8 mouse cellular contexts compared by ENCODE assay signal in the genomic region with DNA sequence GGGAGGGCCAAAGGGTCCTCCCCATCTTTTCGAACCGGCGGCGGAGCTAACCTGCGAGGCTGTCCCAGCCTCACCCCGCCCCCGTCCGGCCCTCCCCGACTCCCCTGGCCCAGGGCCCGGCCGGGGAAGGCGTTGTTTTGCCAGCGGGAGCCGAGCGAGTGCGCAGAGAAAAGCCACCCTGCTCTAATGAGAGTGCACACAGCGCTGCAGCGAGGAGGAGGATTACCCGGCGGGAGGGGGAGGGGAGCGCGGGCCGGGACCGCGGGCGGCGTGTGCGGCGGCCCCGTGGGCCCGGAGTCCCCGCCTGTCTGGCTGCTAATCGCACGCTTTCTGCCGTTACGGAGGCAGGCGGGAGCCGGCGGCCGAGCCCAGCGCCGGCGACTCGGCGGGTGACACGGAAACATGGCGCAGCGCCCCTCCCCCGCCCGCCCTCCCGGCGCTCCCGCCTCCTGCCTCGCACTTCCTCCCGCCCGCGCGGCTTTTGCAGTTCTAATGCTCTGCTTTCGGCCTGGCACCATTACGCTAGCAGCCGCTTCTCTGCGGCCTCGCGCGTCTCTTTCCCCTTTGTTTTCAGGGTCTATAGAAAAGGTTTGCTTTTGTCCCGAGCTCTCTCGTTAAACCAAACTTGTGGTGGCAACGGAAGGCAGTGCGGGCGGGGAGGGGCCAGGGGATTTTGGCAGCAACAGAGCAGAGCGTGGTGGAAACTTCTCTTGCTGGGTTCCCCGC.
DNase-seq lines count a peak whose midpoint lies in the region; ATAC-seq and TF ChIP-seq lines count a peak whose summit lies in the region.

No protein-coding gene starts in this region.

- peak overlapping the region; percentile 42 for H3K4me3 ChIP-seq in embryonic fibroblast, embryonic 13.5 days (ENCODE audit: insufficient read depth, low read length)
- H3K4me3 ChIP-seq in heart, embryonic 14.5 days (ENCODE audit: control insufficient read depth in 1 of 2, insufficient read depth in 1 of 2, low read depth in 1 of 2, low read length in 2 of 2) = peak overlapping the region; percentile 50 to 59
- H3K4me3 ChIP-seq in kidney, embryonic 16.5 days (ENCODE audit: low read length) = peak overlapping the region; percentile 54
- peak overlapping the region; percentile 57 for H3K4me3 ChIP-seq in liver, postnatal 0 days (ENCODE audit: low read depth, low read length)
- H3K4me3 ChIP-seq in neural tube, embryonic 13.5 days = peak overlapping the region; percentile 47

- no peaks in the 10 kb centered on the region for H3K36me3 ChIP-seq in heart, embryonic 14.5 days (ENCODE audit: control insufficient read depth, insufficient read depth, low read length)
- H3K36me3 ChIP-seq in kidney, embryonic 16.5 days (ENCODE audit: insufficient read depth, low read length) = no peaks in the 10 kb centered on the region
- no peaks in the 10 kb centered on the region for H3K36me3 ChIP-seq in liver, postnatal 0 days (replicated peaks; ENCODE audit: insufficient read depth, low read length)
- no peaks in the 10 kb centered on the region for H3K36me3 ChIP-seq in neural tube, embryonic 13.5 days

- peak; percentile 37 for ATAC-seq in heart, embryonic 14.5 days (ENCODE audit: insufficient number of reproducible peaks, insufficient read depth, low FRiP score, low read depth)
- ATAC-seq in kidney, embryonic 16.5 days (ENCODE audit: low FRiP score, low TSS enrichment) = peak; percentile 47
- ATAC-seq in liver, postnatal 0 days = peak; percentile 52
- ATAC-seq in neural tube, embryonic 13.5 days (ENCODE audit: low read depth) = peak; percentile 65

- no peak for TF ChIP-seq EP300 in liver, postnatal 0 days (IDR thresholded peaks at IDR 0.05; ENCODE audit: low read depth)

- peaks cover 59% of the 10 kb centered on the region for H3K27me3 ChIP-seq in heart, embryonic 14.5 days (ENCODE audit: control insufficient read depth, insufficient read depth, low read length)
- H3K27me3 ChIP-seq in kidney, embryonic 16.5 days (ENCODE audit: insufficient read depth, low read length) = peaks cover 81% of the 10 kb centered on the region
- peaks cover 66% of the 10 kb centered on the region for H3K27me3 ChIP-seq in liver, postnatal 0 days (ENCODE audit: insufficient read depth, low read length)
- H3K27me3 ChIP-seq in neural tube, embryonic 13.5 days = peaks cover 94% of the 10 kb centered on the region

- peak overlapping the region; percentile 80 for H3K9ac ChIP-seq in heart, embryonic 14.5 days (ENCODE audit: low read length)
- peak overlapping the region; percentile 71 for H3K9ac ChIP-seq in kidney, embryonic 16.5 days (replicated peaks; ENCODE audit: low read length)
- H3K9ac ChIP-seq in liver, postnatal 0 days (replicated peaks) = peak overlapping the region; percentile 71
- H3K9ac ChIP-seq in neural tube, embryonic 13.5 days = peak overlapping the region; percentile 77

- peak; percentile 15; the same call in 1 of the 2 replicates for TF ChIP-seq POLR2A in embryonic fibroblast, embryonic 13.5 days (IDR thresholded peaks at IDR 0.05; ENCODE audit: low read depth, low read length)

- TF ChIP-seq CTCF in embryonic fibroblast, embryonic 13.5 days (IDR thresholded peaks at IDR 0.05; ENCODE audit: borderline replicate concordance, insufficient read depth, low read length) = no peak
- TF ChIP-seq CTCF in liver, postnatal 0 days (IDR thresholded peaks at IDR 0.05; ENCODE audit: low read depth) = no peak

- H3K4me2 ChIP-seq in heart, embryonic 14.5 days (ENCODE audit: low read length) = peak overlapping the region; percentile 83
- peak overlapping the region; percentile 81 for H3K4me2 ChIP-seq in kidney, embryonic 16.5 days (replicated peaks; ENCODE audit: low read depth, low read length)
- H3K4me2 ChIP-seq in liver, postnatal 0 days (ENCODE audit: low read depth, low read length) = peak overlapping the region; percentile 84
- H3K4me2 ChIP-seq in neural tube, embryonic 13.5 days = peak overlapping the region; percentile 80

- WGBS in heart, embryonic 14.5 days = 4% methylated on average over 57 of the region's 72 CpGs
- WGBS in kidney, embryonic 16.5 days = 2% methylated on average over 60 of the region's 72 CpGs
- 3% methylated on average over 33 of the region's 72 CpGs for WGBS in liver, postnatal 0 days (ENCODE audit: insufficient replicate concordance)
- under 1% methylated on average over 65 of the region's 72 CpGs for WGBS in neural tube, embryonic 13.5 days

- DNase-seq in B cell, adult 2 months = peak; percentile 67 to 70
- peak; percentile 87 for DNase-seq in adrenal gland, postnatal 14 days
- DNase-seq in liver, postnatal 0 days = peak; percentile 74
- peak; percentile 36 for DNase-seq in testis, postnatal 14 days (ENCODE audit: low spot score)

- H3K4me1 ChIP-seq in embryonic fibroblast, embryonic 13.5 days (ENCODE audit: control insufficient read depth, insufficient read depth, low read length) = peaks cover 2% of the 10 kb centered on the region; the same call in 1 of the 2 replicates
- peaks cover 29 to 37% of the 10 kb centered on the region in 2 experiments for H3K4me1 ChIP-seq in heart, embryonic 14.5 days (ENCODE audit: control insufficient read depth in 2 of 2, insufficient read depth in 2 of 2, low read length in 2 of 2)
- peaks cover 41% of the 10 kb centered on the region for H3K4me1 ChIP-seq in kidney, embryonic 16.5 days (ENCODE audit: insufficient read depth, low read length)
- H3K4me1 ChIP-seq in liver, postnatal 0 days (ENCODE audit: insufficient read depth) = peaks cover 16% of the 10 kb centered on the region; the same call in 1 of the 2 replicates
- peaks cover 57% of the 10 kb centered on the region for H3K4me1 ChIP-seq in neural tube, embryonic 13.5 days (replicated peaks)

- H3K27ac ChIP-seq in embryonic fibroblast, embryonic 13.5 days (ENCODE audit: insufficient read depth, low read length) = peak overlapping the region; percentile 90
- H3K27ac ChIP-seq in heart, embryonic 14.5 days (replicated peaks in 1 of 2; ENCODE audit: control insufficient read depth in 1 of 2, insufficient read depth in 1 of 2, low read depth in 2 of 2, low read length in 2 of 2) = peak overlapping the region; percentile 94 to 95
- H3K27ac ChIP-seq in kidney, embryonic 16.5 days (ENCODE audit: low read length) = peak overlapping the region; percentile 91
- H3K27ac ChIP-seq in liver, postnatal 0 days (ENCODE audit: low read depth) = peak overlapping the region; percentile 91
- peak overlapping the region; percentile 97 for H3K27ac ChIP-seq in neural tube, embryonic 13.5 days (replicated peaks)

- no peaks in the 10 kb centered on the region for H3K9me3 ChIP-seq in heart, embryonic 14.5 days (ENCODE audit: control insufficient read depth, low read length)
- H3K9me3 ChIP-seq in kidney, embryonic 16.5 days (ENCODE audit: low read length) = no peaks in the 10 kb centered on the region
- H3K9me3 ChIP-seq in liver, postnatal 0 days (ENCODE audit: low read length) = no peaks in the 10 kb centered on the region
- H3K9me3 ChIP-seq in neural tube, embryonic 13.5 days = no peaks in the 10 kb centered on the region

Comparison
In these comparisons a context has a peak if more than half of its experiments do, and no peak if none do; other contexts are left out.
1. Peak in every context shown above with its lines: DNase-seq, ATAC-seq, H3K4me3 ChIP-seq and H3K27ac ChIP-seq.
2. DNase-seq: peak in every context shown above with its lines; median percentile 87 in adrenal gland, postnatal 14 days; 74 in liver, postnatal 0 days; 68 in B cell, adult 2 months; 36 in testis, postnatal 14 days.